Mouse (Mus musculus): ENCODE data around the gene Mb21d2. TPM values are rescaled to one million over a fixed set of nuclear protein-coding genes. Genes with fewer than 3 reads are reported as not detected.
A peak's percentile ranks its signal among the peaks of the same experiment; 100 is the strongest.

Gene Mb21d2
- polyA plus RNA-seq, 1 experiment from 2014 or later = 9.6 TPM

GRCm38 (mm10) chr16:28928466-28928814 lies 1.0 kb downstream of the Mb21d2 start:
- H3K9me3 ChIP-seq = no peaks in the 10 kb centered on the region
- peaks cover 13% of the 10 kb centered on the region for H3K4me1 ChIP-seq (replicated peaks)
- ATAC-seq (ENCODE audit: insufficient number of reproducible peaks, insufficient read depth, low FRiP score, low TSS enrichment, low read depth) = no peak
- no peaks in the 10 kb centered on the region for H3K36me3 ChIP-seq
- peak overlapping the region; percentile 76 for H3K4me2 ChIP-seq
- no peak overlapping the region for H3K27ac ChIP-seq
- peak overlapping the region; percentile 85 for H3K9ac ChIP-seq (replicated peaks)
- H3K4me3 ChIP-seq (replicated peaks) = peak overlapping the region; percentile 88
- H3K27me3 ChIP-seq = peaks cover 24% of the 10 kb centered on the region; the same call in 1 of the 2 replicates
- WGBS = under 1% methylated on average over 10 of the region's 10 CpGs

DNA sequence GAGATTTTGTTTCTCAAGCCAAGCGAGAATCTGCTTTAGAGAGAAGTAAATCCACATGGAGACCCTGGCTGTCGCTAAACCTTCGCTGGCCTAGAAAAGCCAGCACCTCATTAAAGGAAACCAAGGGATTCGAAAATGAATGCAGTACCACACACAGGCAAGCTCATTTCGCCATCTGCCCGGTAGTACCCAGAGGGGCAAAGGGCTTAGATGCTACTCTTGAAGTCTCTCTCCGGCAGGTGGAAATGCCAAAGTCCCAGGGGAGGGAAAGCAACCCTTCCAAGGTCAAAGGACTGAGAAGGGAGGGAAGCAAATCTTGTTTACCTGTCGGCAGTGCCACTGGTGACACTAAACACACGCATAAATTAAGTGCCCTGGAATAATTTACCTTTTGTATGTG lies 2.1 kb downstream of the Mb21d2 start:
- no peak for ATAC-seq (ENCODE audit: insufficient number of reproducible peaks, insufficient read depth, low FRiP score, low TSS enrichment, low read depth)
- Histone ChIP-seq H3K36me3 (no peaks in the 10 kb centered on the region), H3K4me1 (replicated peaks) (peaks cover 13% of the 10 kb centered on the region), H3K9ac (replicated peaks) (no peak overlapping the region), H3K4me3 (replicated peaks) (peak overlapping the region; percentile 88; the same call in 1 of the 2 replicates), H3K27ac (no peak overlapping the region), H3K4me2 (peak overlapping the region; percentile 76), H3K27me3 (peaks cover 24% of the 10 kb centered on the region; the same call in 1 of the 2 replicates), H3K9me3 (no peaks in the 10 kb centered on the region)
- 26% methylated on average over 9 of the region's 9 CpGs for WGBS

GRCm38 (mm10) chr16:28919320-28919885 lies 10.1 kb downstream of the Mb21d2 start:
- 28% methylated on average over 11 of the region's 11 CpGs for WGBS
- Histone ChIP-seq H3K36me3 (no peaks in the 10 kb centered on the region), H3K9me3 (no peaks in the 10 kb centered on the region), H3K27ac (0 out of 2 replicates have a peak overlapping the region, but pooled peaks have one; percentile 29), H3K4me2 (no peak overlapping the region), H3K27me3 (no peaks in the 10 kb centered on the region), H3K4me3 (replicated peaks) (no peak overlapping the region), H3K4me1 (replicated peaks) (peaks cover 32% of the 10 kb centered on the region), H3K9ac (replicated peaks) (no peak overlapping the region)
- ATAC-seq (ENCODE audit: insufficient number of reproducible peaks, insufficient read depth, low FRiP score, low TSS enrichment, low read depth) = no peak

DNA sequence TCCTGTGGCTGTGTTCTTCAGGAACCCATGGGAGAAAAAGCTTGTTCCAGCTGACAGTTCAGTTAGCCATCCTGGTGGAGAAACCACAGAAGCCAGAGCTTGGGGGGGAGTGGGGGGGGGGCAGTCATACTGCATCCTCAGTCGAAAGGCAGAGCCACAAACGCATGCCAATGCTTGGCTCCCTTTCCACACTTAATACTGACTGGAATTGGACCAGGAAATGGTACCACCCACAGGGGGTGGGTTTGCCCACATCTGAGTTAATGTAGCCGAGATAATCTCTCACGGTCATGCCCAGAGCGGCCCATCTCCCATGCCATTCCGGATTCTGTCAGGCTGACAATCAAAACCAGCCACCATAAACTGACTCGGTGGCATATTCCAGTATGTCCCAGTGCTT lies 14.1 kb downstream of the Mb21d2 start:
- whole genome bisulfite sequencing = 49% methylated on average over 7 of the region's 7 CpGs

DNA sequence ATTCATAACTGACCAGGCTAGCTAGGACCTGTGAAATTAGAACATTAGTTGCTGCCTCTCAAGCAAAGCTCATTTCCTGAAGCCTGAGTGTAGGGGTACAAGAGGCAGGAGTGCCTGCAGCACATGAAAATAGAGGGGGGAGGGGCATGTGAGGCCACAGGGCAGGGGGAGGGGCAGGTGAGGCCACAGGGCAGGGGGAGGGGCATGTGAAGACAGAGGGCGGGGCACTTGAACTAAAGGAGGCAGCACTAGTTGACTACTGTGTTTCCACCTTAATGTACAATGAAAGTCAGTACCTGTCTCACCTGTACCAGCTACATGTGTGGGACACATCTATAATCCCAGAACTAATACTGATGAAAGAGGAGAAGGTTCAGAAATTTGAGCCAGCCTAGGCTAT lies 14.8 kb downstream of the Mb21d2 start:
- no peak overlapping the region for H3K27ac ChIP-seq
- 78% methylated on average over 1 of the region's 1 CpGs for WGBS
- H3K9me3 ChIP-seq = no peaks in the 10 kb centered on the region
- H3K4me2 ChIP-seq = no peak overlapping the region
- no peak overlapping the region for H3K9ac ChIP-seq (replicated peaks)
- no peaks in the 10 kb centered on the region for H3K36me3 ChIP-seq
- no peak overlapping the region for H3K4me3 ChIP-seq (replicated peaks)
- no peaks in the 10 kb centered on the region for H3K27me3 ChIP-seq
- ATAC-seq (ENCODE audit: insufficient number of reproducible peaks, insufficient read depth, low FRiP score, low TSS enrichment, low read depth) = no peak
- peaks cover 33% of the 10 kb centered on the region for H3K4me1 ChIP-seq (replicated peaks)

More for the DNA sequence above, 14.1 kb downstream of the Mb21d2 start:
- H3K9me3 ChIP-seq = no peaks in the 10 kb centered on the region
- H3K36me3 ChIP-seq = no peaks in the 10 kb centered on the region
- ATAC-seq (ENCODE audit: insufficient number of reproducible peaks, insufficient read depth, low FRiP score, low TSS enrichment, low read depth) = no peak
- no peak overlapping the region for H3K9ac ChIP-seq (replicated peaks)
- no peak overlapping the region for H3K27ac ChIP-seq
- H3K4me3 ChIP-seq (replicated peaks) = no peak overlapping the region
- H3K4me1 ChIP-seq (replicated peaks) = peaks cover 34% of the 10 kb centered on the region
- no peaks in the 10 kb centered on the region for H3K27me3 ChIP-seq
- no peak overlapping the region for H3K4me2 ChIP-seq

- Histone ChIP-seq H3K4me1 (replicated peaks) (peaks cover 27% of the 10 kb centered on the region), H3K27me3 (no peaks in the 10 kb centered on the region), H3K4me3 (replicated peaks) (no peak overlapping the region), H3K36me3 (no peaks in the 10 kb centered on the region), H3K9me3 (no peaks in the 10 kb centered on the region), H3K4me2 (no peak overlapping the region), H3K9ac (replicated peaks) (no peak overlapping the region), H3K27ac (no peak overlapping the region)
- WGBS = 78% methylated on average over 15 of the region's 15 CpGs
- no peak for ATAC-seq (ENCODE audit: insufficient number of reproducible peaks, insufficient read depth, low FRiP score, low TSS enrichment, low read depth)
Measured at GRCm38 (mm10) chr16:28911414-28912050, 17.9 kb downstream of the Mb21d2 start.

DNA sequence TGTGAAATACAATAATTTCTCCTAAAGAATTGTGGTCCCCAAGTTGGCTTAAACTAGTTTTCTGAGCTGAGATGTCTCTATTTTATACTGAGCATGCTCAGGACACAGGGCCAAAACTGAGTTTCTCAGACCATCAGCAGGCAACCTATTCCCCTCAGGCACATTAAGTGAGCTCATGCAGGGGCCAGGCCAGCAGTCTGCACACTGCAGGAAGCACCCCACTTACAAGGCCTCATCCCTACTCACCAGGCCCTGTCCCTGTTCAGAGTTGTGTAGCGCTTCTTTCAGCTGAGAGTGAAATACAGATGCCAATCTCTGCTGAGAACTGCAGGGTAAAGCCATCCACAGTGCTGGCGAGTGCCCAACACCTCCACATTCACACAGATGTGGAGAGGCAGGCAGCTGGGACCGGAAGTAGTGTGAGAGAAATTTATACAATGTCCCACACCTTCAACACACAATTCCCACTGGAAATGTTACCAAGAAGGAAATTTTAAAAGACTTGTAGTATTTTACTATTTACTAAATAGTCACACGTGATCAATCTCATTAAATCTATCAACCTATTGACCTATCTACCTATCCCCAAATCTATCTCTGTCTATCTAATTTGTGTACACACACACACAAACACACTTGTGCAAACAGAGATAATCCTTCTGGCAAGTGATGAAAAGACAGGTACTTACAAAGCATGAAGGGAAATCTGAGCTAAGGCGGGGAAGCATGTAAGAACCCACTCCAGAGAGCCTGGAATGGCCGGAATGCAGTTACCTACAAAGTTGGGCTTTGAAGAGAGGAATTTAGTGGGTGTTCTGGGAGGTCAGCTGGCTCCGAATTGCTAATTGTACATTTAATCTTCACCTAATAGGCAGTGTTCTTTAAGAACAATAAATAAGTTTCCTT lies 22.9 kb downstream of the Mb21d2 start:
- no peak for ATAC-seq (ENCODE audit: insufficient number of reproducible peaks, insufficient read depth, low FRiP score, low TSS enrichment, low read depth)
- Histone ChIP-seq H3K36me3 (peaks cover 6% of the 10 kb centered on the region; the same call in 1 of the 2 replicates), H3K4me2 (no peak overlapping the region)

DNA sequence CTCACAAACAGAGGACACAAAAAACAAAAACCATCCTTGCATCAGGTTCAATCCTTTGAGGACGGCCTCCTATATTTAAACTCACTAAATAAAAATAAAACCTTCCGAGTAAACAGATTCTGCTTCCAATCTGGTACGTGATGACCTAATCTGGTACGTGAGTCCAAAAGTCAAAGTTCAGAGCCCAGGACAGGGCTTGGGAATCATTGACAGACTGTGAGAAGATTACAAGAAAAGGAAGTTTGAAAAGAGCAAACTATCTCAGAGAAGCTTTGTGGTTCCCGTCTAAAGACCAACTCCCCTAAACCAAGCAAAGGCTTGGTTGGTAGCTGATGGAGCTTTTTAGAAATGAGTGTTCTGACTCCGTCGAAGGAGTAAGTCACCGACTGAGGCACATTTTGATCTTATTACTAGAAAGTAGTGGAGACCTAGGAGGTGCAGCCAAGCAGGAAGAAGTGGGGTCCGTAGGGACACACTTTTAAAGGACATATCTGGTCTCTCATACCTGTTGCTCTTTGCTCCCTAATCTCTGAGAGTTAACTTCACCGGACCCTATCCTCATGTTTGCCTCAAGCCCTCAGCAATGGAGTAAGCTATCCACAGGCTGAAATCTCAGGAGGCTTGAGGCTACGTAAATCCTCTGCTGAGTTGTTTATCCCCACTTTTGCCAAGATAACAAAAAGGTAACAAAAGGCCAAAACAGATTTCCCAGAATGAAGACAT lies 23.7 kb downstream of the Mb21d2 start:
- Histone ChIP-seq H3K4me2 (no peak overlapping the region), H3K36me3 (peaks cover 6% of the 10 kb centered on the region; the same call in 1 of the 2 replicates), H3K27ac (no peak overlapping the region), H3K9me3 (no peaks in the 10 kb centered on the region), H3K27me3 (no peaks in the 10 kb centered on the region), H3K4me3 (replicated peaks) (no peak overlapping the region), H3K4me1 (replicated peaks) (peaks cover 15% of the 10 kb centered on the region), H3K9ac (replicated peaks) (no peak overlapping the region)
- WGBS = 85% methylated on average over 11 of the region's 11 CpGs
- ATAC-seq (ENCODE audit: insufficient number of reproducible peaks, insufficient read depth, low FRiP score, low TSS enrichment, low read depth) = no peak

More for the DNA sequence above, 22.9 kb downstream of the Mb21d2 start:
- no peak overlapping the region for H3K9ac ChIP-seq (replicated peaks)
- no peaks in the 10 kb centered on the region for H3K27me3 ChIP-seq
- 48% methylated on average over 7 of the region's 7 CpGs for WGBS
- H3K27ac ChIP-seq = no peak overlapping the region
- no peak overlapping the region for H3K4me3 ChIP-seq (replicated peaks)
- no peaks in the 10 kb centered on the region for H3K9me3 ChIP-seq
- H3K4me1 ChIP-seq (replicated peaks) = peaks cover 15% of the 10 kb centered on the region

- H3K4me3 ChIP-seq (replicated peaks) = no peak overlapping the region
- H3K4me2 ChIP-seq = no peak overlapping the region
- 84% methylated on average over 14 of the region's 14 CpGs for WGBS
- peaks cover 35% of the 10 kb centered on the region for H3K4me1 ChIP-seq (replicated peaks)
- peaks cover 6% of the 10 kb centered on the region; the same call in 1 of the 2 replicates for H3K27me3 ChIP-seq
- ATAC-seq (ENCODE audit: insufficient number of reproducible peaks, insufficient read depth, low FRiP score, low TSS enrichment, low read depth) = no peak
- peaks cover 6% of the 10 kb centered on the region; the same call in 1 of the 2 replicates for H3K36me3 ChIP-seq
- H3K9ac ChIP-seq (replicated peaks) = no peak overlapping the region
- H3K27ac ChIP-seq = no peak overlapping the region
- H3K9me3 ChIP-seq = no peaks in the 10 kb centered on the region
Measured at GRCm38 (mm10) chr16:28902620-28903565, 26.6 kb downstream of the Mb21d2 start.

DNA sequence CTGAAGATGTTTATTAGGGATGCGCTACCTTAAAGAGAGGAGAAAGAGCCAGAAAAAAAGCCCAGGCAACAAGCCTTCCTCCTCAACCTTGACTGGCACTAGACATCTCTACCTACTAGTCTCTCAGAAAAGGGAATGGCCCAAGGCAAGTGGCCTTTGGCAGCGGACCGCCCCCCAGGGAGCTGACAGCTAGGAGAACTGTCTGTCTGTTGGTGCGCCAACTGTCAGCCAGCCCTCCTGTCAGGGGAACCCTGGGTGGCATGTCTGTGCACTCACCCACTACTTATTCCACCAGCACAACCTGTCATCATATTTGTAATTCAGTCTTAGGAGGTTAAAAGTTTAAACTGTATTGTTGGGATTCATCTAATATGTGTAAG lies 30.3 kb downstream of the Mb21d2 start:
- no peak overlapping the region for H3K4me2 ChIP-seq
- no peak overlapping the region for H3K27ac ChIP-seq
- no peak for ATAC-seq (ENCODE audit: insufficient number of reproducible peaks, insufficient read depth, low FRiP score, low TSS enrichment, low read depth)
- WGBS = 61% methylated on average over 4 of the region's 4 CpGs
- H3K4me1 ChIP-seq (replicated peaks) = peaks cover 36% of the 10 kb centered on the region
- no peaks in the 10 kb centered on the region for H3K9me3 ChIP-seq
- no peak overlapping the region for H3K9ac ChIP-seq (replicated peaks)
- H3K4me3 ChIP-seq (replicated peaks) = no peak overlapping the region
- H3K36me3 ChIP-seq = peaks cover 6% of the 10 kb centered on the region; the same call in 1 of the 2 replicates
- H3K27me3 ChIP-seq = peaks cover 6% of the 10 kb centered on the region; the same call in 1 of the 2 replicates
